Mouse (Mus musculus) brain, adult 2 months (tissue): ENCODE measurements around the gene Hoxa13.

ENCODE experiments used
- DNase-seq: peaks from one replicate; pipeline ENCODE4 v3.0.0; 2011; ENCODE audit warnings: low read depth, low spot score

The Hoxa13 gene

GRCm38 (mm10) chr6:52224895-52225611 lies 35.6 kb downstream of the Hoxa13 start:
- DNase-seq, result no peak

DNA sequence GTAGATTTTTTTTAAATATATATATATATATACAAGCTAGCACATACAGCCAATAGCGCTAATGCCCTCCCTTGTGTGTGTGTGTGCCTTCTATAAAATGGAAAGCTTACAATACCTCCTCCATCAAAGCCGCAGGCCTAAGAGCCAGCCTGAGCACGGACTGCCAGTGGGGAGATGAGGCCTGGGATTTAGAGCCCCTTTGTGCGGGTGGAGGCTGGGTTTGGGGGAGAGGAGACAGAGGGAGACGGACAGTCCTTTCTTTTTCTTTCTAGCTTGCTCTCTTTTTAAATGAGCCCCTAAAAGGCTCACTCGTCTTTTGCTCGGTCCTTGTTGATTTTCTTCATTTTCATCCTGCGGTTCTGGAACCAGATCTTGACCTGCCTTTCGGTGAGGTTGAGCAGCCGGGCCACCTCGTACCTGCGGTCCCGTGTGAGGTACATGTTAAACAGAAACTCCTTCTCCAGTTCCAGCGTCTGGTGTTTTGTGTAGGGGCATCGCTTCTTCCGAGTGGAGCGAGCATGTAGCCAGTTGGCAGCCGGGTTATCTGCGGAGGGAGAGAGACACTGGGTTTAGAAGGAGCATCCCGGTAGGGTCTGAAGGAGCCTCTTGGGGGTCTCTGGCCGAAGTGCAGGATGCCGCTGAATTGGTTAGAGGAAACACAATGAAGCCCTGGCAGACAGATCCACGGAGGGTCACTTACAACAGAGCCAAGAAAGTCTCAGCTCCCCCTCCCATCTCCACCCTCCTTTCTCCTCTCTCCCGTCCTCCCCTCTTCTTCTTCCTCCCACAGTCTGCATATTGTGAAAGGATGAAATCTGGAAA lies 36.5 kb downstream of the Hoxa13 start:
- no peak for DNase-seq

DNA sequence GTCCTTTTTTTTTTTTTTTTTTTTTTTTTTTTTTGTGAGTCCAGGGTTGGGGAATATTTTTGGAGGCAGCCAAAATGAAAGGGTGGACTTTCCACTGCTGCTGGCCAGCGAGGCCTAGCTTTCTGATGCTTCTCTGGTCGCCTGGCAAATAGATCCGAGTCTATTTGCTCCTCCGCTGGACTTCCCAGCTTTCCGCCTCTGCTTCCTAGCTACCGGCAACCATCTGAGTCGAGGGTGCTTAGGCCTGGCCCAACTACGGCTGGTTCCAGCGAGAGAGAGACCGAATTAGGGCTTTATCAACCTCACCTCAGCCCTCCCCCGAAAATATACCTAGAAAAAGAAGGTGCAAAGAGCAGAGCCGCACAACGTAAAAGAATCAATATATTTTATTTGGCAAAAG lies 38.0 kb downstream of the Hoxa13 start:
- no peak for DNase-seq

DNA sequence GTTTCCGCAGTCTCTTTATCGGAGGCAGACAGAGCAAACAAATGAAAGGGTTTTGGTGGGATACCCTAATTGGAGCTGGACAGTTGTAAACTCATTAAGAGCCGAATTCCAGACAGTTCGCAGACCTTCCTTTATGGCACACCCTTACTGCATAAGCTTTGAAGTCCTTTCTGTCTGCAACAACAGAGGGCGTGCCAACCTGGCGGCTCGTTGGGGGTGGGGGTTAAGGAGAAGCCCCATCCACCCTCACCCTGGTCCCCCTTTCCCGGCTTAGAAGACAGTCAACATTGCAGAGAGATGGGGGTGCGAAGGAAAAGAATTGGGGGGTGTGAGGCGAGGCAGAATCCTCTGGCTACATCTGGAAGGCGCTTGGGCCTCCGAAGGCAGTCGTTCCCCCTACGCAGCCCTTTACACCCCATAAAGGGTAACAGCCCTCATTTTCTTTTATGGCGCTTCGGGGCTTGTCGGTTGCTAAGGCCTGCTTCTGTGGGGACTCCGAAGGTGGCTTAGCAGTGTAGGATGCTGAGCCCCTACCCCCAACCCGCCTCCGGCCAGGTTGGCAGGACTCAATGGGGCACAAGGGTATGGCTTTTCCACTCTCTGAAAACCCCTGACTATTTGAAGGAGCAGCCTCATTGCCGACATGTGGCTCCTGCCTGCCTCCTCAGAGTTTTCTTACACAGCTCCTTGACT lies 38.5 kb downstream of the Hoxa13 start:
- no peak for DNase-seq

DNA sequence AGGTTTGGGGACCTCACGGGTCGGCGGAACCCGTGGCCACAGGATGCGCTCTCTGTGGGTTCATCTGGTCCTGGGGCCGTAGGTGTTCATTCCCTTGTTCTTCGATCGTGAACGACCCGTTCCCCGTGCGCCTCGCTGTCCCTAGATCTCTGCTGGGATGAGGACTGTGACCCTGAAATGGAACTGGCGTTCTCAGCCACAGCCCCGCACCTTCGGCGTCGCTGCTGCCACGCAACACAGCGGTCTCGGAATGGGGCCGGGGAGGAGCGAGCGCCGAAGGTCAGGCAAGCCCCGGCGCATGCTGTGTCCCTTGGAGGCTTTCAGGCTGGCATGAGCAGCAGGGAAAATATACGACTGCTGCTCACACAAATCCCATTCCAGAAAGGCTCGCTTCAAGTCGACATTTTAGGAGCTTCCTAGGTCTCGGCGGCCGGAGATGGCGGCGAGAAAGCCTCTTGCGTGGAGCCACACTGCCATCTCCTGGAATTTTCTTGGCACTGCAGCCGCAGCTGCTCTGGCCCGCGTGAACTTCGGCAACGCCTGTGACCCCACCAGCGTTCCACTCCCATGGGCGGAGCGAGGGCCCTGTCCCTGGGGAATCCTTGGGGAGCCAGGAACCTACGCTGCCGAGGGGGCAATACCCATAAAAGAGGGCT lies 39.2 kb downstream of the Hoxa13 start, which contains the start of gene Hoxa7:
Hoxa7 (minus strand) TSS at position 518 of the 656 bp plus-strand sequence.
- peak; percentile 86 for DNase-seq

GRCm38 (mm10) chr6:52220865-52221310 lies 39.8 kb downstream of the Hoxa13 start:
- no peak for DNase-seq

GRCm38 (mm10) chr6:52220003-52220864 lies 40.4 kb downstream of the Hoxa13 start:
- DNase-seq, result no peak

- no peak for DNase-seq
Observed at GRCm38 (mm10) chr6:52219234-52219942, 41.3 kb downstream of the Hoxa13 start.

- DNase-seq, result no peak
Observed at GRCm38 (mm10) chr6:52218643-52219215, 42.0 kb downstream of the Hoxa13 start.

DNA sequence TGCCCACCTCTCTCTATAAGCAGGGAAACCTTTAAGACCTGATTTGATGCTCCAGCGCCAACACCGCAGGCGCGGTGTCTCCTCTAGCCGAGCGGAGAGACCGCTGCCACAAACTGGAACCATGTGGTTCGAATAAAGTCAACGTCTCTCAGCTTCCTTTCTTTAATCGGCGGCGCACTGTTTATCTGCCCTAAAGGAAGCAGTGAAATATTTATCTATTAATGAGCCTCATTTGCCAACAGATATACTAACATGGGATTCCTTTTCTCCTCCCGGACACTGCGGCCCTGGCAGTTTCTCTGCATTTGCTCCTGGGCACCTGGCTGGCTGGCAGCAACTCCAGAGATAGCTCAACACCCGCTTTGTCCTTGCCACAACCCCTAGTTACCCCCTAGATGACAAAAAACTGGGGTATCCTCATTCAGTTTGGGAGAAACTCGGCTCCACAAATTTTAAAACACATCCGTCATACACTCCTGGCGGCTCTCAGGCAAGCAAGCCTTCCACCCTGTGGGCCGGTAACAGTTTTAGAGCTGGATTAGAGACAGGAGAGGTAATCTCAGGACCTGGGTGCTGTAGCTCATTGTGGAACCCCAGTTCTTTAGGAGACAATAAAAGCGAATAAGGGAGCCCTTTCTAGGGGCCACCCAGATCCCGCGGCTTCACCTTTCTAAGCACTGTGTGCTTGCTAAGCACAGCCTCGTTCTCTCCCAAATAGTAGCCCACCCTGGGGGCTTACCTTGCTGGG lies 42.6 kb downstream of the Hoxa13 start:
- DNase-seq, result no peak

- no peak for DNase-seq
Observed at GRCm38 (mm10) chr6:52217459-52217768, 43.3 kb downstream of the Hoxa13 start.

- DNase-seq, result no peak
Observed at GRCm38 (mm10) chr6:52216691-52217458, 43.8 kb downstream of the Hoxa13 start.

GRCm38 (mm10) chr6:52215771-52216535 lies 44.7 kb downstream of the Hoxa13 start:
- DNase-seq, result no peak

DNA sequence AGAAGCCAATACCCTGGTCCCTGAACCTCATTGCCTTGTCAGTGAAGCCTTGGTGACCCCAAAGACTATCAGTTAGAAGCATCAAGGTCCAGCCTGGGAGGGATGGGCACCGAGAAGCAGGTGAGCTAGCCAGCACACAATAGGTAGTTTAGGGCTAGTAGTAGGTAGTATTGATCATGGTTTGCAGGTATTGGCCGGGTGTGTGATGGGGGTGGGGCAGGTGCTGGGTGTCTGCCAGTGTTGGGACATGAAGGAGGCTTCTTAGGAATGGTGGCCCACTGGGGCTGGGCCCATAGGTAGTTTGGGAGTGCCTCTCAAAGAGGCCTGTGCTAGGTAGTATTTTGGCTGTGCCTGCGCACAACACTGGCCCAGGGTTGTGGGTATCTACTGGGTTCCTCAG lies 45.6 kb downstream of the Hoxa13 start:
- DNase-seq, result no peak

DNA sequence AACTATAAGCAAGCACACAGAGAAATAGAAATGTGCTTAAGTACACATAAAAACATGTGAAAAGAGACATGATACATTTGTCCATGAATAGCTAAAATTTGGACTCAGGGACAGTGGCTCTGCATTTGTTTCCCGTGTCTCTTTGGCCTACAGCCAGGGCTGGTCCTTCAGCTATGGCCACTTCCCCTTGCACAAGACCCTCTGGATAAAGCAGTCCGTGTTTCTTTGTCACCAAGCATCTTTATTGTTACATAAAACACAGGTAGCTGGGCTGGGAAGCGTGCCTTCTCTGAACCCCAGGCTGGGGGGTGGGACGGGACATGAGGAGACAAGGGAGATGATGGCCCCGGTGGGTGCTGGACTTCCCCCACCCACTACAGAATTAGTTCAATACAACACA lies 46.4 kb downstream of the Hoxa13 start:
- DNase-seq, result no peak

DNA sequence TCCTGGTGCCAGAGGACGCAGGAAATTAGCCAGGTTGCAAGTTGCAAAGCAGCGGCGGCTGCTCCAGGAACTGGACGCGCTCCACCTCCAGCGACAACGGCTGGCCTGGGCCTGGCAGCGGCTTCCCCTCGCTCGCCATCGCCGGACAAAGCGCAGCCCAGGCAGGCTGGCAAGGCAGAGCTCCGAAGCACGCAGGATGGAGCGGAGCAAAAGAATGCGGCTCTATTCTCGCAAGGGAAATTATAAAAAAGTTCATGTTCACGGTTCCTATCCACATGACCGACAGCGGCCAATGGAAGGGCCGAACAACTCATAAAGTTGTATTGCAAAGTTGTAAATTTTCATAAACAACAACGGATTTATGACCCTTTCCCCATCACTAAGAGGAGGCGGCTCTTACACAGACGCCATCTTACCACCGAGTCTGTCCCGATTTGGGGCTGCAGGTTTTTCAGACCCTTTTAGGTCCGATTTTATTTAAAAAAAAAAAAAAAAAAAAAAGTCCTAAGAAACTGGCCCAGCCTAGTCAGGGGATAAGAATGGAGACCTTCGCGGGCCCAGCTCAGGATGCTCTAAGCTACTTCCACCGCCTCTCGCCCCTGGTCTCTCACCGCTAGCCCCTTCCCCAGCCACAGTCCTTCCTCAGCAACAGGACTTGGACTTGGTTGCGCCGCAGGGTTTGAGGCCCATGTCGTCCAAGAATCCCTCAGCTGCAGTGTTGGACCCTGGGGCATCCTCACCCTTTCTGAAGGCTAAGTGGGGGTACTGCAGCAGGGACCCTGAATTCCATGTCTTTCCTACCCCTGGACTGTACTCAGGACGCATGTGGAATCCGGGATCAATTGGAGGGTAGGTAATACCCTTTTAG lies 47.3 kb downstream of the Hoxa13 start, which contains the start of the genes Hoxa3 and Gm28308:
Hoxa3 (minus strand) TSS at position 218 of the 868 bp plus-strand sequence.
Gm28308 (minus strand) TSS at position 221 of the 868 bp plus-strand sequence.
- no peak for DNase-seq
